Mouse (Mus musculus) ES-E14 (cell line): Measurements from ENCODE around the gene Usp34.

Source experiments
- CHD2 ChIP-seq: IDR thresholded peaks from 2 replicates; pipeline ENCODE4 v1.6.1; 2014; ENCODE audit warnings: mild to moderate bottlenecking, low read depth, low read length, inconsistent platforms
- ZNF384 ChIP-seq: IDR thresholded peaks from 2 replicates; pipeline ENCODE4 v1.6.1; 2012; ENCODE audit warnings: low read depth, low read length, inconsistent platforms

GRCm38 (mm10) chr11:23492048-23492790 is 185.5 kb downstream of the Usp34 start:
- TF ChIP-seq CHD2, result no peak
- TF ChIP-seq ZNF384, result no peak
